Mouse (Mus musculus) heart, embryonic 16.5 days (tissue): ENCODE data around the gene Sf3b1. TPM values are rescaled to one million over a fixed set of nuclear protein-coding genes. Genes with fewer than 3 reads are reported as not detected.
A peak's percentile ranks its signal among the peaks of the same experiment; 100 is the strongest.

Source experiments
- ATAC-seq: fragments of 200-750 bp; cut with Nextera tagmentation; replicated peaks from 2 replicates; pipeline ENCODE4 v1.8.0; 2017; ENCODE audit warnings: moderate number of reproducible peaks; ENCODE audit not compliant: insufficient read depth, low FRiP score; ENCODE audit errors: extremely low read depth
- H3K27ac ChIP-seq: fragments of 300-500 bp; sonication (generic); 2 replicates; pipeline ENCODE4 v1.5.1; 2014; ENCODE audit warnings: mild to moderate bottlenecking, low read length, control low read depth, moderate library complexity
- H3K27me3 ChIP-seq: fragments of 300-500 bp; sonication (generic); 2 replicates; pipeline ENCODE4 v1.6.1; 2014; ENCODE audit warnings: low read length, mixed read lengths; ENCODE audit not compliant: control insufficient read depth, insufficient read depth
- H3K36me3 ChIP-seq: fragments of 300-500 bp; sonication (generic); 2 replicates; pipeline ENCODE4 v1.6.1; 2014; ENCODE audit not compliant: control insufficient read depth, insufficient read depth
- H3K4me1 ChIP-seq: fragments of 300-500 bp; sonication (generic); 2 replicates; pipeline ENCODE4 v1.6.1; 2014; ENCODE audit warnings: low read length, mixed read lengths; ENCODE audit not compliant: control insufficient read depth, insufficient read depth
- H3K4me2 ChIP-seq: fragments of 300-500 bp; sonication (generic); 2 replicates; pipeline ENCODE4 v1.6.1; 2014; ENCODE audit warnings: low read depth, mild to moderate bottlenecking, control low read depth, low read length
- H3K4me3 ChIP-seq: fragments of 300-500 bp; sonication (generic); 2 replicates; pipeline ENCODE4 v1.5.1; 2014; ENCODE audit warnings: mild to moderate bottlenecking, control low read depth, low read length
- H3K9ac ChIP-seq: fragments of 300-500 bp; sonication (generic); 2 replicates; pipeline ENCODE4 v1.6.1; 2014; ENCODE audit warnings: low read length, control low read depth
- H3K9me3 ChIP-seq: fragments of 300-500 bp; sonication (generic); replicated peaks from 2 replicates; pipeline ENCODE4 v1.6.1; 2016; ENCODE audit warnings: low read length; ENCODE audit not compliant: control insufficient read depth
- WGBS: fragments of 180-500 bp; shearing (Covaris S2); extraction: QIAGEN DNeasy Blood & Tissue Kit; methylation state at CpG from one replicate; pipeline ENCODE4 v1.1.7; 2014; 5-methylcytosine and 5-hydroxymethylcytosine counted together
- polyA plus RNA-seq: library from polyadenylated mRNA; unstranded; fragments of >200 nt; fragmentation: Nextera tagmentation; extraction: Ambion mirVana; gene quantifications from 2 replicates; pipeline ENCODE4 v1.2.1, GENCODE M21; 2015

The Sf3b1 gene
- polyA plus RNA-seq, 1 experiment from 2014 or later: 194 TPM

- H3K27ac ChIP-seq: 0 out of 2 replicates have a peak overlapping the region, but pooled peaks have one; percentile 90
- peak overlapping the region; percentile 76 for H3K4me2 ChIP-seq
- H3K36me3 ChIP-seq: peaks cover 6% of the 10 kb centered on the region; the same call in 1 of the 2 replicates
- peaks cover 14% of the 10 kb centered on the region for H3K4me1 ChIP-seq
- peak overlapping the region; percentile 71 for H3K9ac ChIP-seq
- 72% methylated on average over 4 of the region's 4 CpGs for WGBS
- no peaks in the 10 kb centered on the region for H3K27me3 ChIP-seq
- no peaks in the 10 kb centered on the region for H3K9me3 ChIP-seq
- no peak for ATAC-seq
- H3K4me3 ChIP-seq: peak overlapping the region; percentile 85
Measured at GRCm38 (mm10) chr1:55053596-55053995, 26.3 kb upstream of the Sf3b1 start.

GRCm38 (mm10) chr1:55053005-55053404 is 25.7 kb upstream of the Sf3b1 start:
- ATAC-seq: peak; percentile 49
- H3K36me3 ChIP-seq: peaks cover 6% of the 10 kb centered on the region; the same call in 1 of the 2 replicates
- peak overlapping the region; percentile 76 for H3K4me2 ChIP-seq
- H3K9ac ChIP-seq: peak overlapping the region; percentile 71
- H3K9me3 ChIP-seq: no peaks in the 10 kb centered on the region
- H3K4me1 ChIP-seq: peaks cover 14% of the 10 kb centered on the region
- peak overlapping the region; percentile 90 for H3K27ac ChIP-seq
- WGBS: under 1% methylated on average over 42 of the region's 42 CpGs
- H3K4me3 ChIP-seq: peak overlapping the region; percentile 85
- H3K27me3 ChIP-seq: no peaks in the 10 kb centered on the region

GRCm38 (mm10) chr1:55052355-55052953 is 25.2 kb upstream of the Sf3b1 start, which contains the start of gene Coq10b:
Gene Coq10b (plus strand): TSS chr1:55052770.
- peaks cover 6% of the 10 kb centered on the region; the same call in 1 of the 2 replicates for H3K36me3 ChIP-seq
- peak within 1 kb of the TSS; percentile 76 for H3K9ac ChIP-seq
- no peaks in the 10 kb centered on the region for H3K27me3 ChIP-seq
- ATAC-seq: peak; percentile 100
- H3K9me3 ChIP-seq: no peaks in the 10 kb centered on the region
- under 1% methylated on average over 46 of the region's 46 CpGs for WGBS
- H3K4me1 ChIP-seq: peaks cover 14% of the 10 kb centered on the region
- H3K27ac ChIP-seq: peak within 1 kb of the TSS; percentile 90
- H3K4me2 ChIP-seq: peak within 1 kb of the TSS; percentile 93
- H3K4me3 ChIP-seq: peak within 1 kb of the TSS; percentile 85

DNA sequence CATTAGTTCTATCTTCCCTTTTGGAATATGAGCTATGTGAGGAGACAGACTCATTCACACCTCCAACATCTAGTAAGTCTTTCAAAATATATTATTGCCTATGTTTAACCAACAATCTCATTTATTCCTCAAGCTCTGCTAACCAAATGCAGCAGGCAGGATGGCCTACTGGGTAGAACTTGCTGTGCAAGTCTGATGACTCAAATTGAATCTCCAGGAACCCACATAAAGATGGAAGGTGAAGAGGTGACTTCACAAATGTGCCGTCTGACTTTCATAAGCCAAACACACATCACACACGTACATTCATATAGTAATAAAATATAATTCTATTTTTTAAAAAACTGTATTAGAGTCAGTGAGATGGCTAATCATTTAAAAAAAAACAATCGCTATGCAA is 24.4 kb upstream of the Sf3b1 start:
- Histone ChIP-seq H3K27ac (no peak overlapping the region), H3K4me3 (peak overlapping the region; percentile 85), H3K9me3 (no peaks in the 10 kb centered on the region), H3K36me3 (peaks cover 2% of the 10 kb centered on the region; the same call in 1 of the 2 replicates), H3K9ac (no peak overlapping the region), H3K4me1 (peaks cover 14% of the 10 kb centered on the region), H3K27me3 (no peaks in the 10 kb centered on the region), H3K4me2 (peak overlapping the region; percentile 93)
- no peak for ATAC-seq
- WGBS: 78% methylated on average over 3 of the region's 3 CpGs

- Histone ChIP-seq H3K9ac (no peak overlapping the region), H3K9me3 (no peaks in the 10 kb centered on the region), H3K36me3 (no peaks in the 10 kb centered on the region), H3K27ac (no peak overlapping the region), H3K4me1 (peaks cover 10% of the 10 kb centered on the region; the same call in 1 of the 2 replicates), H3K27me3 (no peaks in the 10 kb centered on the region), H3K4me3 (no peak overlapping the region), H3K4me2 (no peak overlapping the region)
- ATAC-seq: no peak
- WGBS: 60% methylated on average over 4 of the region's 4 CpGs
Measured at GRCm38 (mm10) chr1:55048841-55049587, 21.7 kb upstream of the Sf3b1 start.

DNA sequence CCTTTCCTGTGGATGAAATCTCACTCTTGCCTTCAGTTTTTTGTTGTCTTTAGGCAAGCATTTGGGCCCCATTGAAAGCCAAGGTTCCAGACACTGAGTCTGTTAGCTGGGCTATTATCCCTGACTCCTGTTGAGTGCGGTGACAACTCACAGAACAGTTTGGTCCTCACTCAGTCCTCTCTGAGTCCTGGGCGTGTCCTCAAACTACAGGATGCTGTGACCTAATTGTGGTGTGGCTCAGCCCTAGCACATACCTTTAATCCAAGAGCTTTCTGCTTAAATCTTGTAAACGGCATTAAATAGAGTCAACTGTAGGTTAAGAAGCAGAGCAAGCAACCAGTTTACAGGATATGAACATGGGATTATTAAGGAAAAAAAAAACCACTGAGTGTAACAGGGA is 15.9 kb upstream of the Sf3b1 start:
- Histone ChIP-seq H3K4me3 (no peak overlapping the region), H3K36me3 (no peaks in the 10 kb centered on the region), H3K9ac (no peak overlapping the region), H3K27me3 (no peaks in the 10 kb centered on the region), H3K9me3 (peaks cover 10% of the 10 kb centered on the region; the same call in 1 of the 2 replicates), H3K4me2 (no peak overlapping the region), H3K27ac (no peak overlapping the region), H3K4me1 (no peaks in the 10 kb centered on the region)
- WGBS: 70% methylated on average over 3 of the region's 3 CpGs
- no peak for ATAC-seq

DNA sequence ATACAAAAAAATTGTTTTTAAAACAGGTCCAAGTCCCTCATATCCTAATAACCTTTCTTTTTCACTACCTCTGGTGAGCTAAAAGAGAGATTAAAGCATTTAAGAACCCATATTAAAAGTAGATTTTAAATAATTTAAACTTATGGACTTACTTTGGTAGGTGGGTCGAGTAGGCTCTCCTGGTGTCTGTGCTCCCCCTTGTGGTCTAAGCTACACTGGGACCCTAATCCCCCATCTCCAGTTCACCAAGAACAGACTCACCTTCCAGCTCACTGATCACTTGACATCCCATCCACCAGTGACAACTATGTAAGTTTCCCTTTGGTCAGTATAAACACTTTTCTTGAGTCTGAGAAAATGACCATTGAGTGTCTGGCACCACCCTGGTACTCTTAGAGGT is 15.0 kb upstream of the Sf3b1 start:
- Histone ChIP-seq H3K27ac (no peak overlapping the region), H3K4me1 (no peaks in the 10 kb centered on the region), H3K36me3 (no peaks in the 10 kb centered on the region), H3K9me3 (peaks cover 10% of the 10 kb centered on the region; the same call in 1 of the 2 replicates), H3K4me3 (no peak overlapping the region), H3K9ac (no peak overlapping the region), H3K4me2 (no peak overlapping the region), H3K27me3 (no peaks in the 10 kb centered on the region)
- 54% methylated on average over 1 of the region's 1 CpGs for WGBS
- no peak for ATAC-seq

DNA sequence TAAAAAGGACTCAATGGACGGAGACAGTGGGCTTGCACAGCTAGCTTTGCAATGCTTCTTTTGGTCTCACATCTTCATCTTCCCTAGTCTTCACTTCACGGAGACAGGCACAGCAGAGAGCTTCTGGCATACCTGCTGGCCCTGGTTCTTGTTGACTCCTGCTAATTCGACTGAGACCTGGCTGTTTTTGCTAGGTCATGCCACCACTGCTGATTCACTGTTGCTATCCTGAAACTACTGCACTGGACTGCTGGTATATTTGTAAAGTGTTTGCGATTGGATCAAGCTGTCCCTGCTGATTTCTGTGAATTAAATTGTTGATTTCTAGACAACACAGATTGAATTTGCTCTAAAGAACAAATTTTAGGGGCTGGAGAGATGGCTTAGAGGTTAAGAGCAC is 14.4 kb upstream of the Sf3b1 start:
- Histone ChIP-seq H3K27me3 (no peaks in the 10 kb centered on the region), H3K9me3 (peaks cover 10% of the 10 kb centered on the region; the same call in 1 of the 2 replicates), H3K36me3 (no peaks in the 10 kb centered on the region), H3K4me1 (no peaks in the 10 kb centered on the region), H3K4me2 (no peak overlapping the region), H3K27ac (no peak overlapping the region), H3K4me3 (no peak overlapping the region), H3K9ac (no peak overlapping the region)
- 79% methylated on average over 4 of the region's 4 CpGs for WGBS
- no peak for ATAC-seq

DNA sequence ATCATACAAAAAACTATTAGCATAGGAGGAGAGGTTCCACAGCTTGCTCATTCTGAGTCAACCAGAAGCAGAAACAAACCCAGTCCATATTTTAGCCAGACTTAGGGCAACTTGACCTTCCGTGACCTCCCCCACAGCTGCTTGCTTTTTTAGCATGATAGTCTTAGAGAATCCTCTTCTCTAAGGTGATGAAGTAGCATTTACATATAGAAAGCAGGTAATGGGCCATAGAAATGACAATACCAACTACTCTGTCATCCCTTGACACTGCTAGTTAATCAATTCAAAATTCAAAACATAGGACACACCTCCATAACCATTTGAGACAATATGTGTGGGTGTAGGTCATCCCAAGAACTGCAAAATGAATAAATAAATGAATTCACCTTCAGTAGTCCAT is 12.7 kb upstream of the Sf3b1 start:
- Histone ChIP-seq H3K36me3 (no peaks in the 10 kb centered on the region), H3K27ac (no peak overlapping the region), H3K4me2 (no peak overlapping the region), H3K9ac (no peak overlapping the region), H3K27me3 (no peaks in the 10 kb centered on the region), H3K4me3 (no peak overlapping the region), H3K9me3 (peaks cover 10% of the 10 kb centered on the region; the same call in 1 of the 2 replicates), H3K4me1 (no peaks in the 10 kb centered on the region)
- ATAC-seq: no peak
- 77% methylated on average over 1 of the region's 1 CpGs for WGBS
